Mouse (Mus musculus) cerebellum, postnatal 4 days (tissue): ENCODE measurements around the gene Gm572.
A peak's percentile ranks its signal among the peaks of the same experiment; 100 is the strongest.

Experiments used
- DNase-seq, 2 experiments: peaks; one replicate each; pipeline ENCODE4 v3.0.0; 2022; ENCODE audit warnings: low spot score in 2 of 2, mixed read lengths in 1 of 2

The Gm572 gene

GRCm38 (mm10) chr4:148625756-148626622 lies 17.1 kb upstream of the Gm572 start:
- DNase-seq, result no peak

GRCm38 (mm10) chr4:148626623-148627185 lies 16.4 kb upstream of the Gm572 start, which contains the start of gene Tardbp:
Tardbp (minus strand) TSS chr4:148627019.
- peak; percentile 92 to 97 for DNase-seq

- no peak for DNase-seq
Measured at GRCm38 (mm10) chr4:148627246-148627645, 15.9 kb upstream of the Gm572 start.

- DNase-seq, result no peak
Measured at GRCm38 (mm10) chr4:148632013-148632692, 11.0 kb upstream of the Gm572 start.

- DNase-seq, result no peak
Measured at GRCm38 (mm10) chr4:148633395-148634061, 9.6 kb upstream of the Gm572 start.

- no peak for DNase-seq
Measured at GRCm38 (mm10) chr4:148635309-148635708, 7.8 kb upstream of the Gm572 start.

GRCm38 (mm10) chr4:148638302-148638701 lies 4.8 kb upstream of the Gm572 start:
- DNase-seq, result no peak

- DNase-seq, result no peak
Measured at GRCm38 (mm10) chr4:148639455-148639854, 3.7 kb upstream of the Gm572 start.

- DNase-seq, result no peak
Measured at GRCm38 (mm10) chr4:148641121-148641520, 2.0 kb upstream of the Gm572 start.

- DNase-seq, result peak; percentile 67 to 68
Measured at GRCm38 (mm10) chr4:148644157-148644511, 1.0 kb downstream of the Gm572 start.

- no peak for DNase-seq
Measured at GRCm38 (mm10) chr4:148644926-148645325, 1.8 kb downstream of the Gm572 start.

GRCm38 (mm10) chr4:148646616-148647015 lies 3.5 kb downstream of the Gm572 start:
- peak in 1 of 2 experiments; percentile 34 for DNase-seq

- no peak for DNase-seq
Measured at GRCm38 (mm10) chr4:148649309-148649708, 6.2 kb downstream of the Gm572 start.

- DNase-seq, result peak in 1 of 2 experiments; percentile 62
Measured at GRCm38 (mm10) chr4:148651045-148651444, 7.9 kb downstream of the Gm572 start.

GRCm38 (mm10) chr4:148654701-148655398 lies 11.7 kb downstream of the Gm572 start:
- DNase-seq, result peak in 1 of 2 experiments; percentile 34

- no peak for DNase-seq
Measured at GRCm38 (mm10) chr4:148656691-148657258, 13.7 kb downstream of the Gm572 start.

GRCm38 (mm10) chr4:148657776-148658175 lies 14.7 kb downstream of the Gm572 start:
- no peak for DNase-seq

- no peak for DNase-seq
Measured at GRCm38 (mm10) chr4:148660174-148660573, 17.1 kb downstream of the Gm572 start.

GRCm38 (mm10) chr4:148662168-148662965 lies 19.2 kb downstream of the Gm572 start:
- peak; percentile 64 to 77 for DNase-seq

GRCm38 (mm10) chr4:148663326-148663725 lies 20.2 kb downstream of the Gm572 start:
- no peak for DNase-seq
